Mouse (Mus musculus) activated CD4-positive, CD25-positive, alpha-beta regulatory T cell, adult 9 weeks (primary cell): ENCODE measurements around the gene Mrpl44. TPM values are rescaled to one million over a fixed set of nuclear protein-coding genes. Genes with fewer than 3 reads are reported as not detected.

ENCODE experiments used
- polyA plus RNA-seq: library from polyadenylated mRNA; unstranded; fragments of 100-300 nt; shearing (Covaris generic); gene quantifications from one replicate; pipeline ENCODE4 v1.2.1, GENCODE M21; 2017

Mrpl44 gene
- 45.9 TPM for polyA plus RNA-seq

GRCm38 (mm10) chr1:79775927-79776458 is at the start of gene Mrpl44, which contains the start of gene Wdfy1:
Gene Mrpl44 (plus strand): TSS chr1:79776018.
Gene Wdfy1 (minus strand): TSS chr1:79776143.

Other genes with a start within 250 kb of the Mrpl44 start
- 2.1 TPM for gene Ap1s3, start 104.0 kb upstream of the Mrpl44 start, polyA plus RNA-seq
- 13.3 TPM for gene Wdfy1, start 125 bp downstream of the Mrpl44 start, polyA plus RNA-seq
- gene Serpine2, start 85.2 kb downstream of the Mrpl44 start, polyA plus RNA-seq = 1.8 TPM